In genomic region chr10:96822344-96823335, GRCm38 (mm10) we compare ENCODE assay signal across 11 mouse cellular contexts.
DNase-seq lines count a peak whose midpoint lies in the region; ATAC-seq lines count a peak whose summit lies in the region.
"Had no signal": no experiment of that assay in that cellular context is flagged by ENCODE, and none has a peak within 500 bp of the region (broad histone marks: within the 10 kb centered on the region; RNA-seq: fewer than 3 reads in every experiment).

No protein-coding gene starts in this region.

- no peak overlapping the region for H3K4me2 ChIP-seq in kidney, embryonic 15.5 days

- no peaks in the 10 kb centered on the region for H3K36me3 ChIP-seq in kidney, embryonic 15.5 days

- no peaks in the 10 kb centered on the region for H3K9me3 ChIP-seq in kidney, embryonic 15.5 days (replicated peaks)

- 51% methylated on average over 7 of the region's 7 CpGs for WGBS in kidney, embryonic 15.5 days

- no peak overlapping the region for H3K4me3 ChIP-seq in kidney, embryonic 15.5 days (replicated peaks)

- peak; percentile 13 to 39 for DNase-seq in kidney, adult 8-10 months
- peak; percentile 7 for DNase-seq in heart, postnatal 4 days
- peak; percentile 49 for DNase-seq in lung, postnatal 14 days
- DNase-seq in cerebellum, postnatal 10 days: no peak
- DNase-seq in right cerebral cortex, postnatal 14 days: no peak
- no peak for DNase-seq in spleen, postnatal 4 days (ENCODE audit: low spot score in 2 of 2)
- DNase-seq: cerebellum, adult 11 months; right cerebral cortex, postnatal 25 days had no signal

- H3K27ac ChIP-seq in kidney, embryonic 15.5 days: no peak overlapping the region

- H3K4me1 ChIP-seq in kidney, embryonic 15.5 days: peaks cover 6% of the 10 kb centered on the region; the same call in 1 of the 2 replicates

- no peak overlapping the region for H3K9ac ChIP-seq in kidney, embryonic 15.5 days

- no peaks in the 10 kb centered on the region for H3K27me3 ChIP-seq in kidney, embryonic 15.5 days

- no peak; the same call in 1 of the 2 replicates for ATAC-seq in kidney, embryonic 15.5 days (replicated peaks; ENCODE audit: low FRiP score)
- ATAC-seq in activated CD4-positive, CD25-positive, alpha-beta regulatory T cell, adult 4 months: peak; percentile 79
- ATAC-seq: forebrain, embryonic 16.5 days had no signal

Comparison
In these comparisons a context has a peak if more than half of its experiments do, and no peak if none do; other contexts are left out.
1. DNase-seq: peak in kidney, adult 8-10 months (2 of 2), heart, postnatal 4 days (single experiment) and lung, postnatal 14 days (single experiment); none in cerebellum, postnatal 10 days (0 of 2), right cerebral cortex, postnatal 14 days (single experiment) and spleen, postnatal 4 days (0 of 2).